Mouse (Mus musculus) megakaryocyte, embryonic 14.5 days (primary cell): ENCODE results near the gene Chst3.

Experiments
- FLI1 ChIP-seq: IDR thresholded peaks from 2 replicates; pipeline ENCODE4 v1.6.1; 2012; ENCODE audit warnings: low read length, inconsistent platforms, mixed read lengths
- GATA1 ChIP-seq: IDR thresholded peaks from 3 replicates; pipeline ENCODE4 v1.6.1; 2012; ENCODE audit warnings: mixed read lengths, low read length, inconsistent platforms, borderline replicate concordance

DNA sequence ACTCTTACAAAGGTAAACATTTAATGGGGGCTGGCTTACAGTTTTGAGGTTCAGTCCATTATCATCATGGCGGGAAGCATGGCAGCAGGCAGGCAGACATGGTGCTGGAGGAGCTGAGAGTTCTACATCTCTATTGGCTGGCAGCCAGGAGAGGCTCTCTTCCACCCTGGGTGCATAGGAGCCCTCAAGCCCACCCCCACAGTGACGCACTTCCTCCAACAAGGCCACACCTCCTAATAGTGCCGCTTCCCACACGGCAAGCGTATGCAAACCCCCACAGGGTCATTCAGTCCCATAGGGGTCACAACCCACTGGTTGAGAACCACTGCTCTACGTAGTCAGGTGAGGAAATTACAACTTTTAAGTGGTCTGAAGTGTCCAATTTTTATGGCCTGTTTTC is 21.4 kb upstream of the Chst3 start:
- TF ChIP-seq GATA1 (no peak), FLI1 (no peak)
